Mouse (Mus musculus): ENCODE measurements around the gene Kcmf1. TPM values are rescaled to one million over a fixed set of nuclear protein-coding genes. Genes with fewer than 3 reads are reported as not detected.
A peak's percentile ranks its signal among the peaks of the same experiment; 100 is the strongest.

Kcmf1 gene
- polyA plus RNA-seq, 1 experiment from 2014 or later: 49.5 TPM

DNA sequence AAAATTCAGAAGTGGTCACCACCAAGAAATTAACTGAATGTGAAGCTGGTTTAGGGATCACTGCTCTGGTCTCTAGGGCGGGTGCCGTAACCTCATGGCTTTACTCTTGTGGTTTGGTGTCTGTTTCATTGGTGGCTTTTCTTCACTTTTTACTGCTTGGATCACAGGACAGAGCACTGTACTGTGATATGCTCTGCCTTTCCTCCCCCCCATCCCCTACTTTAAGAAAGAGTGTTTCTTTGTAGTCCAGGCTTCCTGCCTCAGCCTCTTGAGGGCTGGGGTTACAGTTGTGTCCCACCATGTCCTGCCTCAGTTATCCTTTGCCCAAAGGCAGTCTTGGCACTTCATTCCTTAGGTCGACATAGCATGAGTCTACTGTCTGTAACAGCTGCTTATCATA lies 37.7 kb upstream of the Kcmf1 start:
- TF ChIP-seq EP300 (optimal IDR thresholded peaks at IDR 0.05) (no peak), CTCF (IDR thresholded peaks at IDR 0.05; ENCODE audit: low read depth) (no peak)
- Histone ChIP-seq H3K9ac (ENCODE audit: low read length) (no peak overlapping the region), H3K27me3 (ENCODE audit: control insufficient read depth, insufficient read depth, low read length) (no peaks in the 10 kb centered on the region), H3K36me3 (ENCODE audit: control insufficient read depth, insufficient read depth, low read length) (no peaks in the 10 kb centered on the region), H3K27ac (replicated peaks) (no peak overlapping the region), H3K4me2 (replicated peaks; ENCODE audit: low read depth) (no peak overlapping the region), H3K4me3 (ENCODE audit: low read depth, low read length) (no peak overlapping the region), H3K4me1 (replicated peaks; ENCODE audit: control insufficient read depth, insufficient read depth) (no peaks in the 10 kb centered on the region), H3K9me3 (ENCODE audit: control insufficient read depth, low read length) (no peaks in the 10 kb centered on the region)
- no peak for ATAC-seq (ENCODE audit: low FRiP score, low TSS enrichment)
- no peak for DNase-seq (ENCODE audit: low spot score)
- WGBS: 82% methylated on average over 3 of the region's 3 CpGs

DNA sequence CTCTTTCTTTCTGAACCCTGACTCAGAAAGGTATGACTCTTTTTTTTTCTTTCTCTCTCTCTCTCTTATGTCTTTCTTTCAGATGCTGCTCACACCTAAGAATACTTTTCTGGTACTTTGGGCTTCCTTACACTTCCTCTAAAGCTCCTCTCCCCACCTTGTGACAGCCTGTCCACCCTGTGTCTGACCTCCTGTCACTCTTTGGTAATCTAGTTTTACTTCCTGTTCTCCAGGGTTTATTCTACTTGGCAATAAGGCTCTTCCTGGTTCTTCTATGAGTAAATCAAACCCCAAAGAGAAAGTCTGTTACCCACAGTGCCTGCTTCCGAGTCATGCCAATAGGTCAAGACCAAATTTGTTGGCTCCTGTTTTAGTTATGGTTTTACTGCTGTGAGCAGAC lies 33.2 kb upstream of the Kcmf1 start:
- H3K36me3 ChIP-seq (ENCODE audit: control insufficient read depth, insufficient read depth, low read length): no peaks in the 10 kb centered on the region
- no peak overlapping the region for H3K27ac ChIP-seq (replicated peaks)
- no peak overlapping the region for H3K9ac ChIP-seq (ENCODE audit: low read length)
- WGBS: 81% methylated on average over 1 of the region's 1 CpGs
- H3K4me3 ChIP-seq (ENCODE audit: low read depth, low read length): no peak overlapping the region
- DNase-seq (ENCODE audit: low spot score) (no peak), ATAC-seq (ENCODE audit: low FRiP score, low TSS enrichment) (no peak)
- no peaks in the 10 kb centered on the region for H3K4me1 ChIP-seq (replicated peaks; ENCODE audit: control insufficient read depth, insufficient read depth)
- H3K4me2 ChIP-seq (replicated peaks; ENCODE audit: low read depth): no peak overlapping the region
- H3K27me3 ChIP-seq (ENCODE audit: control insufficient read depth, insufficient read depth, low read length): no peaks in the 10 kb centered on the region
- no peak for TF ChIP-seq EP300 (optimal IDR thresholded peaks at IDR 0.05)
- no peak for TF ChIP-seq CTCF (IDR thresholded peaks at IDR 0.05; ENCODE audit: low read depth)
- no peaks in the 10 kb centered on the region for H3K9me3 ChIP-seq (ENCODE audit: control insufficient read depth, low read length)

DNA sequence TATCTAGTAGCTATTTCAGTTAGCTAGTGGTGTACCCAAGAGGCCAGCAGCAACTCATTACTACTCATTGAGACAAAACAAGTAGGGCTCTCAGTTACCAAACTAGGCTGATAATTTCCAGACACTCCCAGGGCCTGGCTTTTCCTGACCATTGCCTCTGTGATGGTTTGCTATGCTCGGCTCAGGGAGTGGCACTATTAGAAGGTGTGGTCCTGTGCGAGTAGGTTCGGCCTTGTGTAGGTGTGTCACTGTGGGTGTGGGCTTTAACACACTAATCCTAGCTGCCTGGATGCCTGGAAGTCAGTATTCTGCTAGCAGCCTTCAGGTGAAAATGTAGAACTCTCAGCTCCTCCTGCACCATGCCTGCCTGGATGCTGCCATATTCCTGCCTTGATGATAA lies 31.8 kb upstream of the Kcmf1 start:
- Histone ChIP-seq H3K4me1 (replicated peaks; ENCODE audit: control insufficient read depth, insufficient read depth) (peaks cover 5% of the 10 kb centered on the region), H3K9ac (ENCODE audit: low read length) (no peak overlapping the region), H3K27me3 (ENCODE audit: control insufficient read depth, insufficient read depth, low read length) (no peaks in the 10 kb centered on the region), H3K36me3 (ENCODE audit: control insufficient read depth, insufficient read depth, low read length) (no peaks in the 10 kb centered on the region), H3K4me2 (replicated peaks; ENCODE audit: low read depth) (no peak overlapping the region), H3K27ac (replicated peaks) (no peak overlapping the region), H3K4me3 (ENCODE audit: low read depth, low read length) (no peak overlapping the region), H3K9me3 (ENCODE audit: control insufficient read depth, low read length) (no peaks in the 10 kb centered on the region)
- TF ChIP-seq EP300 (optimal IDR thresholded peaks at IDR 0.05) (no peak), CTCF (IDR thresholded peaks at IDR 0.05; ENCODE audit: low read depth) (no peak)
- ATAC-seq (ENCODE audit: low FRiP score, low TSS enrichment) (peak; percentile 74), DNase-seq (ENCODE audit: low spot score) (peak; percentile 51)
- WGBS: 43% methylated on average over 3 of the region's 3 CpGs

DNA sequence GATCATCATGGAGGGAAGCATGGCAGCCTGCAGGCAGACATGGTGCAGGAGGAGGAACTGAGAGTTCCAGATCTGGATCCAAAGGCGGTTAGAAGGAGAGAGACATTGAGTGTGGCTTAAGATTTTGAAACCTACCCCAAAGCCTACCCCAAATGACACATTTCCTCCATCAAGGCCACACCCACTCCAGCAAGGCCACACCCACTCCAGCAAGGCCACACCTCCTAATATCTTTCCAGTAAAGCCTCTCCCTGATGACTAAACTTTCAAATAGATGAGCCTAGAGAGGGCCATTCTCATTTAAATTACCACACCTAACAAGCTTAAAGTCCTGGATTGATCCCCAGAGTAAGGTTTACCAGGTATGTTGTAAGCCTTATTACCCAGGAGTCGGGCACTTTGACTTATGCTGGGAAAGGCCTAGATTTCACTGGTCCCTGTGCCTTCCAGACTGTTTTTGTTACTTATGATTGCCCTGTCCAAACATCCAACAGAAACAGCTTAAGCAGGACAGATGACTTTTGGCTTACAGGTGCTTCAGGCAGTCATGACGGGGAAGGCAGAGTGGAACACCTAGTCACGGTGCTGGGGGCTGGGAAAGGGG lies 30.1 kb upstream of the Kcmf1 start:
- H3K9ac ChIP-seq (ENCODE audit: low read length): no peak overlapping the region
- H3K36me3 ChIP-seq (ENCODE audit: control insufficient read depth, insufficient read depth, low read length): no peaks in the 10 kb centered on the region
- peak; percentile 24 for DNase-seq (ENCODE audit: low spot score)
- H3K27ac ChIP-seq (replicated peaks): peak overlapping the region; percentile 61
- no peak overlapping the region for H3K4me3 ChIP-seq (ENCODE audit: low read depth, low read length)
- H3K4me1 ChIP-seq (replicated peaks; ENCODE audit: control insufficient read depth, insufficient read depth): peaks cover 6% of the 10 kb centered on the region
- peak; percentile 27; the same call in 1 of the 2 replicates for ATAC-seq (ENCODE audit: low FRiP score, low TSS enrichment)
- H3K9me3 ChIP-seq (ENCODE audit: control insufficient read depth, low read length): no peaks in the 10 kb centered on the region
- WGBS: 65% methylated on average over 4 of the region's 4 CpGs
- no peak for TF ChIP-seq CTCF (IDR thresholded peaks at IDR 0.05; ENCODE audit: low read depth)
- no peak for TF ChIP-seq EP300 (optimal IDR thresholded peaks at IDR 0.05)
- H3K4me2 ChIP-seq (replicated peaks; ENCODE audit: low read depth): no peak overlapping the region
- H3K27me3 ChIP-seq (ENCODE audit: control insufficient read depth, insufficient read depth, low read length): no peaks in the 10 kb centered on the region

DNA sequence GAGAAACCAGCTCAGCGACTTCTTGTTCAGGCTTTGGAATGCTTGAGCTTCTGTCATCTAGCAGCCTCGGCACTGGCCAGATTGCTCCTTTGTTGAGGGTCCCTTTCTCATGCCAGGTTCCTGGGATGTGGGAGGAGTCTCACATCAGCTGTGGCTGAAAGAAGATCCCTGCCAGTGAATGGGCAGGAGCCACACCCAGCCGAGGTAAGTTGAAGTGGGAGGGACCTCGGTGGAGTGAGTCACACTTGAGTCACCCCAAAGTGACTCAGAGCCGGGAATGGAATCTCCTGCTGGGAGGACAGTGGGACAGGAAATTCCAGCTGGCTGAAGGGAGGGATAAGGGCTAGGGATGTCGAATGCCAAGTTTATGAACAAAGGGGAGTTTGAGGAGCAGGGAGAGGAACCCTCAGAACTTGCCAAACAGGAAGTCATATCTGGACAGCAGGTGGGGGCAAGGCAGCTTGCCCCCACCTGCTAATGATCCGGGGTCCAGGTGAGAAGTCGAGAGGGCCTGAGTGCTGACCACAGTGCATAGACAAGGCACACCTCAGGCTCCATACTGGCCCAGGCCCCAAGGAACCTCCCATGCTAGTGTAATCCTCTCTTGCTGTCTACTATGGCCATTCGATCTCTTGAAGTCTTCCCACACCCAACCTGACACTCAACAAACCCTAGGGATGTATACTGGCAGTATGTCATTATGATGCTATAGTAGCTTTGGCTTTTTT lies 27.1 kb upstream of the Kcmf1 start:
- DNase-seq (ENCODE audit: low spot score): peak; percentile 84
- Histone ChIP-seq H3K4me3 (ENCODE audit: low read depth, low read length) (no peak overlapping the region), H3K27me3 (ENCODE audit: control insufficient read depth, insufficient read depth, low read length) (no peaks in the 10 kb centered on the region), H3K4me1 (replicated peaks; ENCODE audit: control insufficient read depth, insufficient read depth) (peaks cover 6% of the 10 kb centered on the region), H3K36me3 (ENCODE audit: control insufficient read depth, insufficient read depth, low read length) (no peaks in the 10 kb centered on the region), H3K4me2 (replicated peaks; ENCODE audit: low read depth) (no peak overlapping the region; the same call in 1 of the 2 replicates), H3K9ac (ENCODE audit: low read length) (no peak overlapping the region), H3K9me3 (ENCODE audit: control insufficient read depth, low read length) (no peaks in the 10 kb centered on the region), H3K27ac (replicated peaks) (peak overlapping the region; percentile 88)
- 11% methylated on average over 9 of the region's 9 CpGs for WGBS
- TF ChIP-seq EP300 (optimal IDR thresholded peaks at IDR 0.05) (no peak), CTCF (IDR thresholded peaks at IDR 0.05; ENCODE audit: low read depth) (no peak)
- ATAC-seq (ENCODE audit: low FRiP score, low TSS enrichment): peak; percentile 92

DNA sequence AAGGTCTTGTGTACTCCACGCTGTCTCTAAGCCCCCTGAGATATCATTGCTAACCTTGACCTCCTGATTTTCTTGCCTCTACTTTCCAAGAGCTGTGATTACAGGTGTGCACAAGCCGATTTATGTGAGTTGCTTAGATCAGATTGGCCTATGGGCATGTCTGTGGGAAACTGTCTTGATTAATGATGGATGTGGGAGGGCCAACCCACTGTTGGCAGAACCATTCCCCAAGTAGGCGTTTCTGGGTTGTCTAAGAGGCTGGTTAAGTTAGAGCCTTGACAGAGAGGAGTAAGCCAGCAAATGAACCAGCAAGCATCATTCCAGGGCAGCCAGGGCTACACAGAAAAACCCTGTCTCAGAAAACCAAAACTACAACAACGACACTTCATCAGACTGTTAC lies 26.3 kb upstream of the Kcmf1 start:
- no peak overlapping the region for H3K4me3 ChIP-seq (ENCODE audit: low read depth, low read length)
- no peaks in the 10 kb centered on the region for H3K36me3 ChIP-seq (ENCODE audit: control insufficient read depth, insufficient read depth, low read length)
- peak overlapping the region; percentile 80 for H3K27ac ChIP-seq (replicated peaks)
- ATAC-seq (ENCODE audit: low FRiP score, low TSS enrichment) (no peak), DNase-seq (ENCODE audit: low spot score) (no peak)
- H3K27me3 ChIP-seq (ENCODE audit: control insufficient read depth, insufficient read depth, low read length): no peaks in the 10 kb centered on the region
- H3K4me2 ChIP-seq (replicated peaks; ENCODE audit: low read depth): no peak overlapping the region
- whole genome bisulfite sequencing: 59% methylated on average over 4 of the region's 4 CpGs
- no peaks in the 10 kb centered on the region for H3K9me3 ChIP-seq (ENCODE audit: control insufficient read depth, low read length)
- no peak overlapping the region for H3K9ac ChIP-seq (ENCODE audit: low read length)
- peaks cover 6% of the 10 kb centered on the region for H3K4me1 ChIP-seq (replicated peaks; ENCODE audit: control insufficient read depth, insufficient read depth)
- TF ChIP-seq EP300 (optimal IDR thresholded peaks at IDR 0.05) (no peak), CTCF (IDR thresholded peaks at IDR 0.05; ENCODE audit: low read depth) (no peak)

Measured in stomach, postnatal 0 days (tissue).